ENCODE assay signal across 28 mouse cellular contexts in the genomic region with DNA sequence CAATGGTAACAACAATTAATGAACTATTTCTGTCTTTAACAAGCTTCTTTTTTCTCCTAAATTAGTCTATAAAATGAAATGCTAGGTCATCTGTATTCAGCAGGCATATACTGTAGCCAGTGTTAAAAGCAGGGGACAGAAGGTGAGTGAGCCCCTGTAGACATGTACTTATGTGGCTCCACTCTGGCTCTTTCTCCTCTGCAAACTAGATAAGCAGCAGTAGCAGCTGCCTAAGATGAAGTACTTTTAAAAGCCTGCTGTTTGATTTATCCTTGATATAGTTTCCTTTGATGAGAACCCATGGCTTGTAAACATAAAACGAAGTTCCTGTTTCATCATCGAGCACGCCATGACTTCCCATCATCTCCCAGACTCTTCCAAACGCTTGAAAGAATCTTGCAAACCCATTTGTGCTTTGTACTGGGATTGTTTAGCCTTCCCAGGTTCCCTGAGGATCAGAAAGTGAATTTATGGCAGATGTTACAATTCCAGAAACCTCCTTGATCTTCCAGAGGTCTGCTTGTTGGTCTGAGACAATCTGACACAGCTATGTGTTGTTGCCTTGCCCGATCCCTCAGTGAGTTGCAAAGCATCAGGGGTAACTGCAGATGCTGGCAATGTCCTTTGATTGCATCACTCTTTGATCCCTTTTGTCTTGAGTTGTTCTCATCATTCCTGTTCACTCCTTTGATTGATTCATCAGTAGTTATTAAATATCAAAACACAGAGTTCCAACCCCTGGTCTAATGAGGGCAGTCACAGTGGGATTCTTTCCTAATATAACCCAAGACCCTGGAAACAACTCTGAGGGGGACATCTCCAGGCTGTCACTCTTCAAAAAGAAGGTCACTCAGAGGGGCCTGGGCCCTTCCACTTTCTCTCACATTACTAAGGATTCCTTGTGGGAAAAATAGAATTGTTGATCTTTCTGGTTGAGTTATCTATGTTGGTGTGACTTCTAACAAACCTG.
DNase-seq lines count a peak whose midpoint lies in the region; ATAC-seq lines count a peak whose summit lies in the region.
"Had no signal": no experiment of that assay in that cellular context is flagged by ENCODE, and none has a peak within 500 bp of the region (broad histone marks: within the 10 kb centered on the region; RNA-seq: fewer than 3 reads in every experiment).

No protein-coding gene starts in this region.

- H3K27me3 ChIP-seq in forebrain, embryonic 14.5 days (replicated peaks; ENCODE audit: control insufficient read depth, insufficient read depth, low read length) = no peaks in the 10 kb centered on the region
- H3K27me3 ChIP-seq in forebrain, embryonic 15.5 days = no peaks in the 10 kb centered on the region
- no peaks in the 10 kb centered on the region for H3K27me3 ChIP-seq in midbrain, embryonic 13.5 days
- no peaks in the 10 kb centered on the region for H3K27me3 ChIP-seq in midbrain, embryonic 16.5 days (ENCODE audit: control insufficient read depth, insufficient read depth, low read depth, low read length)
- H3K27me3 ChIP-seq: CH12.LX; embryonic facial prominence, embryonic 13.5 days; forebrain, embryonic 12.5 days; heart, embryonic 13.5 days; hindbrain, embryonic 15.5 days; Patski had no signal

- no peak overlapping the region for H3K27ac ChIP-seq in forebrain, embryonic 14.5 days (ENCODE audit: low read depth, low read length)
- no peak overlapping the region for H3K27ac ChIP-seq in forebrain, embryonic 15.5 days (replicated peaks)
- H3K27ac ChIP-seq in midbrain, embryonic 13.5 days = no peak overlapping the region
- no peak overlapping the region for H3K27ac ChIP-seq in midbrain, embryonic 16.5 days (ENCODE audit: low read length)
- H3K27ac ChIP-seq: embryonic facial prominence, embryonic 10.5 days; embryonic facial prominence, embryonic 13.5 days; forebrain, embryonic 12.5 days; heart, adult 2 months; heart, embryonic 10.5 days; heart, embryonic 13.5 days; hindbrain, embryonic 15.5 days had no signal

- peak; percentile 32 for DNase-seq in forebrain, embryonic 14.5 days (ENCODE audit: low spot score)
- peak; percentile 17 for DNase-seq in retina, postnatal 1 day
- DNase-seq in kidney, postnatal 25 days = no peak
- DNase-seq: adrenal gland, postnatal 14 days; B cell, adult 2 months; cerebellum, adult 11-12 months; cerebellum, adult 8-10 months; cerebellum, postnatal 10 days; cerebellum, postnatal 36 days; embryo, embryonic 11 days; gastrocnemius, postnatal 10 days; gastrocnemius, postnatal 36 days; heart, adult 2 months; heart, postnatal 14 days; heart, postnatal 4 days had no signal

- H3K4me3 ChIP-seq in forebrain, embryonic 14.5 days (ENCODE audit: low read depth, low read length) = no peak overlapping the region
- no peak overlapping the region for H3K4me3 ChIP-seq in forebrain, embryonic 15.5 days
- H3K4me3 ChIP-seq in midbrain, embryonic 13.5 days (replicated peaks) = no peak overlapping the region
- H3K4me3 ChIP-seq in midbrain, embryonic 16.5 days (ENCODE audit: low read depth, low read length) = no peak overlapping the region
- H3K4me3 ChIP-seq: embryonic facial prominence, embryonic 10.5 days; embryonic facial prominence, embryonic 13.5 days; erythroblast, embryonic 14.5 days; forebrain, embryonic 12.5 days; heart, adult 2 months; heart, embryonic 10.5 days; heart, embryonic 13.5 days; hindbrain, embryonic 15.5 days had no signal

- WGBS in forebrain, embryonic 14.5 days = 87% methylated on average over 5 of the region's 5 CpGs
- 87% methylated on average over 5 of the region's 5 CpGs for WGBS in forebrain, embryonic 15.5 days
- 81% methylated on average over 5 of the region's 5 CpGs for WGBS in midbrain, embryonic 13.5 days
- WGBS in midbrain, embryonic 16.5 days = 71% methylated on average over 5 of the region's 5 CpGs

- ATAC-seq in forebrain, embryonic 14.5 days = peak; percentile 44; the same call in 1 of the 2 replicates
- ATAC-seq in forebrain, embryonic 15.5 days (replicated peaks) = no peak
- ATAC-seq in midbrain, embryonic 13.5 days = peak; percentile 74
- ATAC-seq in midbrain, embryonic 16.5 days = no peak
- ATAC-seq: Patski had no signal

- no peaks in the 10 kb centered on the region for H3K9me3 ChIP-seq in forebrain, embryonic 14.5 days (replicated peaks; ENCODE audit: control insufficient read depth, low read length)
- no peaks in the 10 kb centered on the region for H3K9me3 ChIP-seq in forebrain, embryonic 15.5 days
- H3K9me3 ChIP-seq in midbrain, embryonic 13.5 days = no peaks in the 10 kb centered on the region
- H3K9me3 ChIP-seq in midbrain, embryonic 16.5 days (replicated peaks; ENCODE audit: control insufficient read depth, low read length, poor library complexity, severe bottlenecking) = no peaks in the 10 kb centered on the region
- H3K9me3 ChIP-seq: embryonic facial prominence, embryonic 10.5 days; embryonic facial prominence, embryonic 13.5 days; forebrain, embryonic 12.5 days; G1E; heart, embryonic 10.5 days; heart, embryonic 13.5 days; hindbrain, embryonic 15.5 days had no signal

- no peak overlapping the region for H3K9ac ChIP-seq in forebrain, embryonic 14.5 days (ENCODE audit: low read length)
- no peak overlapping the region for H3K9ac ChIP-seq in forebrain, embryonic 15.5 days (replicated peaks)
- no peak overlapping the region for H3K9ac ChIP-seq in midbrain, embryonic 13.5 days (replicated peaks)
- H3K9ac ChIP-seq in midbrain, embryonic 16.5 days (ENCODE audit: low read depth, low read length) = no peak overlapping the region
- H3K9ac ChIP-seq: embryonic facial prominence, embryonic 13.5 days; forebrain, embryonic 12.5 days; heart, embryonic 13.5 days; hindbrain, embryonic 15.5 days had no signal

- no peaks in the 10 kb centered on the region for H3K36me3 ChIP-seq in forebrain, embryonic 14.5 days (ENCODE audit: control insufficient read depth, insufficient read depth, low read length)
- no peaks in the 10 kb centered on the region for H3K36me3 ChIP-seq in forebrain, embryonic 15.5 days
- no peaks in the 10 kb centered on the region for H3K36me3 ChIP-seq in midbrain, embryonic 13.5 days
- H3K36me3 ChIP-seq in midbrain, embryonic 16.5 days (ENCODE audit: control insufficient read depth, insufficient read depth, low read length) = no peaks in the 10 kb centered on the region
- H3K36me3 ChIP-seq: embryonic facial prominence, embryonic 10.5 days; embryonic facial prominence, embryonic 13.5 days; forebrain, embryonic 12.5 days; G1E; heart, embryonic 10.5 days; heart, embryonic 13.5 days; hindbrain, embryonic 15.5 days had no signal

- no peaks in the 10 kb centered on the region for H3K4me1 ChIP-seq in forebrain, embryonic 14.5 days (ENCODE audit: control insufficient read depth, insufficient read depth, low read length)
- no peaks in the 10 kb centered on the region for H3K4me1 ChIP-seq in forebrain, embryonic 15.5 days
- 0 out of 2 replicates have a peak, but pooled peaks cover 4% of the 10 kb centered on the region for H3K4me1 ChIP-seq in midbrain, embryonic 13.5 days (replicated peaks)
- H3K4me1 ChIP-seq in midbrain, embryonic 16.5 days (ENCODE audit: control insufficient read depth, insufficient read depth, low read length) = no peaks in the 10 kb centered on the region
- H3K4me1 ChIP-seq: embryonic facial prominence, embryonic 10.5 days; embryonic facial prominence, embryonic 13.5 days; forebrain, embryonic 12.5 days; heart, embryonic 10.5 days; heart, embryonic 13.5 days; hindbrain, embryonic 15.5 days had no signal

- no peak overlapping the region for H3K4me2 ChIP-seq in forebrain, embryonic 14.5 days (ENCODE audit: low read length)
- H3K4me2 ChIP-seq in forebrain, embryonic 15.5 days (replicated peaks) = no peak overlapping the region
- H3K4me2 ChIP-seq in midbrain, embryonic 13.5 days (replicated peaks) = no peak overlapping the region
- no peak overlapping the region for H3K4me2 ChIP-seq in midbrain, embryonic 16.5 days (ENCODE audit: low read length)
- H3K4me2 ChIP-seq: embryonic facial prominence, embryonic 13.5 days; forebrain, embryonic 12.5 days; heart, embryonic 13.5 days; hindbrain, embryonic 15.5 days had no signal

Comparison
In these comparisons a context has a peak if more than half of its experiments do, and no peak if none do; other contexts are left out.
1. ATAC-seq: peak in forebrain, embryonic 14.5 days (single experiment) and midbrain, embryonic 13.5 days (single experiment); none in forebrain, embryonic 15.5 days (single experiment) and midbrain, embryonic 16.5 days (single experiment).
2. DNase-seq: peak in forebrain, embryonic 14.5 days (single experiment) and retina, postnatal 1 day (single experiment); none in kidney, postnatal 25 days (0 of 2).